Mouse (Mus musculus): Measurements from ENCODE around the gene Ces1e.

GRCm38 (mm10) chr8:93228673-93229370, 597 bp downstream of the Ces1e start:
- TF ChIP-seq CTCF (IDR thresholded peaks at IDR 0.05; ENCODE audit: extremely low read depth, insufficient read length, insufficient replicate concordance, low read depth, low read length) (no peak), POLR2A (IDR thresholded peaks at IDR 0.05; ENCODE audit: low read depth, low read length) (no peak)

Data from small intestine, adult 2 months (tissue).